Comparison of ENCODE assay signal across 14 mouse cellular contexts in genomic region chr17:43276220-43276619, GRCm38 (mm10). TPM values are rescaled to one million over a fixed set of nuclear protein-coding genes. Genes with fewer than 3 reads are reported as not detected.
"Had no signal": no experiment of that assay in that cellular context is flagged by ENCODE, and none has a peak within 500 bp of the region (broad histone marks: within the 10 kb centered on the region; RNA-seq: fewer than 3 reads in every experiment).

No protein-coding gene starts in this region.

- H3K9ac ChIP-seq: hindbrain, embryonic 15.5 days; liver, embryonic 13.5 days; liver, postnatal 0 days; lung, embryonic 15.5 days; midbrain, embryonic 15.5 days; neural tube, embryonic 12.5 days; stomach, embryonic 15.5 days had no signal

- H3K9me3 ChIP-seq: hindbrain, embryonic 15.5 days; limb, embryonic 10.5 days; liver, embryonic 13.5 days; lung, embryonic 15.5 days; megakaryocyte, embryonic 14.5 days; midbrain, embryonic 15.5 days; neural tube, embryonic 12.5 days; stomach, embryonic 15.5 days had no signal

- H3K36me3 ChIP-seq: hindbrain, embryonic 15.5 days; limb, embryonic 10.5 days; liver, embryonic 13.5 days; lung, embryonic 15.5 days; midbrain, embryonic 15.5 days; neural tube, embryonic 12.5 days; stomach, embryonic 15.5 days had no signal

- H3K4me1 ChIP-seq: hindbrain, embryonic 15.5 days; limb, embryonic 10.5 days; liver, embryonic 13.5 days; lung, embryonic 15.5 days; megakaryocyte, embryonic 14.5 days; midbrain, embryonic 15.5 days; neural tube, embryonic 12.5 days; stomach, embryonic 15.5 days had no signal

- H3K4me2 ChIP-seq: hindbrain, embryonic 15.5 days; liver, embryonic 13.5 days; lung, embryonic 15.5 days; midbrain, embryonic 11.5 days; midbrain, embryonic 15.5 days; neural tube, embryonic 12.5 days; stomach, embryonic 15.5 days had no signal

- DNase-seq: liver, embryonic 13.5 days; liver, postnatal 0 days; lung, postnatal 14 days; spleen, adult 18-20 months; thymus, postnatal 4 days had no signal

- H3K4me3 ChIP-seq: hindbrain, embryonic 15.5 days; limb, embryonic 10.5 days; liver, embryonic 13.5 days; lung, embryonic 15.5 days; megakaryocyte, embryonic 14.5 days; midbrain, embryonic 15.5 days; neural tube, embryonic 12.5 days; stomach, embryonic 15.5 days had no signal

- H3K27me3 ChIP-seq: hindbrain, embryonic 15.5 days; liver, embryonic 13.5 days; lung, embryonic 15.5 days; megakaryocyte, embryonic 14.5 days; midbrain, embryonic 15.5 days; neural tube, embryonic 12.5 days; stomach, embryonic 15.5 days had no signal

- ATAC-seq: liver, postnatal 0 days; midbrain, embryonic 15.5 days had no signal

- H3K27ac ChIP-seq: hindbrain, embryonic 15.5 days; limb, embryonic 10.5 days; liver, embryonic 13.5 days; lung, embryonic 15.5 days; macrophage; midbrain, embryonic 15.5 days; neural tube, embryonic 12.5 days; stomach, embryonic 15.5 days had no signal

RNA-seq across cellular contexts. Expression of gene Adgrf1, which starts 6.1 kb away (rescaled TPM):
- polyA plus RNA-seq: hindbrain, embryonic 15.5 days; limb, embryonic 10.5 days; lung, embryonic 15.5 days; midbrain, embryonic 11.5 days; midbrain, embryonic 15.5 days; neural tube, embryonic 12.5 days had no signal
